Mouse (Mus musculus) MEL (cell line): Measurements from ENCODE around the gene Fermt1.

Experiments used
- BHLHE40 ChIP-seq: IDR thresholded peaks from 2 replicates; pipeline ENCODE4 v1.6.1; 2012; ENCODE audit warnings: low read depth, mild to moderate bottlenecking, inconsistent platforms, low read length, improper control_type of control experiment, borderline replicate concordance
- CTCF ChIP-seq, 3 experiments: IDR thresholded peaks in 2 of 3; conservative IDR thresholded peaks in 1 of 3; 2 replicates each; pipeline ENCODE4 v1.5.1; 2011 to 2012; ENCODE audit warnings: low read length in 3 of 3, low read depth in 2 of 3, mild to moderate bottlenecking in 2 of 3, improper control_type of control experiment in 1 of 3, inconsistent platforms in 1 of 3, mixed read lengths in 1 of 3, moderate library complexity in 1 of 3; ENCODE audit not compliant: control insufficient read depth in 1 of 3, insufficient read depth in 1 of 3, poor library complexity in 1 of 3, severe bottlenecking in 1 of 3
- E2F4 ChIP-seq: IDR thresholded peaks from 2 replicates; pipeline ENCODE4 v1.6.1; 2011; ENCODE audit warnings: low read depth, low read length, improper control_type of control experiment, borderline replicate concordance
- MAZ ChIP-seq: IDR thresholded peaks from 2 replicates; pipeline ENCODE4 v1.6.1; 2012; ENCODE audit warnings: low read depth, mild to moderate bottlenecking, inconsistent platforms, low read length, improper control_type of control experiment
- NELFE ChIP-seq: IDR thresholded peaks from 2 replicates; pipeline ENCODE4 v1.6.1; 2011; ENCODE audit warnings: low read depth, low read length, improper control_type of control experiment
- NRF1 ChIP-seq: IDR thresholded peaks from 2 replicates; pipeline ENCODE4 v1.6.1; 2014; ENCODE audit warnings: low read depth, mild to moderate bottlenecking, inconsistent platforms, low read length, improper control_type of control experiment, moderate library complexity; ENCODE audit not compliant: poor library complexity, insufficient read depth, severe bottlenecking
- USF2 ChIP-seq, 2 experiments: IDR thresholded peaks; 2 replicates each; pipeline ENCODE4 v1.6.1; 2011 to 2012; ENCODE audit warnings: improper control_type of control experiment in 2 of 2, low read length in 2 of 2, borderline replicate concordance in 1 of 2, inconsistent platforms in 1 of 2, low read depth in 1 of 2, mild to moderate bottlenecking in 1 of 2; ENCODE audit not compliant: insufficient read depth in 1 of 2

- TF ChIP-seq BHLHE40 (no peak), CTCF (IDR thresholded peaks at IDR 0.05 in 2 of 3, conservative IDR thresholded peaks at IDR 0.05 in 1 of 3; ENCODE audit: control insufficient read depth in 1 of 3, insufficient read depth in 1 of 3, low read depth in 2 of 3, low read length in 3 of 3, poor library complexity in 1 of 3, severe bottlenecking in 1 of 3) (no peak), USF2 (IDR thresholded peaks at IDR 0.05; ENCODE audit: borderline replicate concordance in 1 of 2, insufficient read depth in 1 of 2, low read depth in 1 of 2, low read length in 2 of 2) (no peak), NRF1 (no peak), NELFE (no peak), E2F4 (no peak), MAZ (no peak)
Measured at GRCm38 (mm10) chr2:132885312-132885711, 60.4 kb downstream of the Fermt1 start.
